Mouse (Mus musculus) heart, embryonic 13.5 days (tissue): ENCODE measurements at regions not wholly inside any gene's neighbourhood (a gene's known extent, or its start where the extent isn't known, plus 50 kb on each side); places are given as distances from the start of the nearest gene placed in this dataset.

ENCODE experiments used
- ATAC-seq: fragments of 200-750 bp; cut with Nextera tagmentation; 2 replicates; pipeline ENCODE4 v1.8.0; 2017; ENCODE audit warnings: moderate TSS enrichment; ENCODE audit not compliant: insufficient number of reproducible peaks, low FRiP score, low TSS enrichment; ENCODE audit errors: extremely low read depth
- H3K27ac ChIP-seq: fragments of 300-500 bp; sonication (generic); replicated peaks from 2 replicates; pipeline ENCODE4 v1.5.1; 2015; ENCODE audit warnings: moderate library complexity, mild to moderate bottlenecking, inconsistent platforms
- H3K27me3 ChIP-seq: fragments of 300-500 bp; sonication (generic); replicated peaks from 2 replicates; pipeline ENCODE4 v1.6.1; 2015; ENCODE audit warnings: mild to moderate bottlenecking, inconsistent platforms
- H3K36me3 ChIP-seq: fragments of 300-500 bp; sonication (generic); 2 replicates; pipeline ENCODE4 v1.6.1; 2015; ENCODE audit warnings: mild to moderate bottlenecking, inconsistent platforms
- H3K4me1 ChIP-seq: fragments of 300-500 bp; sonication (generic); 2 replicates; pipeline ENCODE4 v1.6.1; 2015; ENCODE audit warnings: inconsistent platforms
- H3K4me2 ChIP-seq: fragments of 300-500 bp; sonication (generic); 2 replicates; pipeline ENCODE4 v1.6.1; 2015; ENCODE audit warnings: inconsistent platforms, mild to moderate bottlenecking, moderate library complexity
- H3K4me3 ChIP-seq: fragments of 300-500 bp; sonication (generic); 2 replicates; pipeline ENCODE4 v1.5.1; 2015; ENCODE audit warnings: moderate library complexity, mild to moderate bottlenecking, inconsistent platforms
- H3K9ac ChIP-seq: fragments of 300-500 bp; sonication (generic); 2 replicates; pipeline ENCODE4 v1.6.1; 2015; ENCODE audit warnings: inconsistent platforms, mild to moderate bottlenecking, moderate library complexity
- H3K9me3 ChIP-seq: fragments of 300-500 bp; sonication (generic); 2 replicates; pipeline ENCODE4 v1.6.1; 2016; ENCODE audit warnings: inconsistent platforms
- WGBS: fragments of 180-500 bp; shearing (Covaris S2); methylation state at CpG from one replicate; pipeline ENCODE4 v1.1.7; 2015; ENCODE audit warnings: mixed read lengths; 5-methylcytosine and 5-hydroxymethylcytosine counted together

- Histone ChIP-seq H3K27ac (no peak overlapping the region), H3K4me3 (peak overlapping the region; percentile 6; the same call in 1 of the 2 replicates), H3K9me3 (no peaks in the 10 kb centered on the region), H3K27me3 (peaks cover 90% of the 10 kb centered on the region), H3K36me3 (no peaks in the 10 kb centered on the region), H3K4me2 (peak overlapping the region; percentile 37), H3K4me1 (peaks cover 55% of the 10 kb centered on the region), H3K9ac (peak overlapping the region; percentile 33)
- ATAC-seq, result no peak
- 11% methylated on average over 35 of the region's 35 CpGs for WGBS
These were observed 71.9 kb upstream of the 1600014C23Rik start for GRCm38 (mm10) chr17:45805471-45806082.

GRCm38 (mm10) chr17:45803331-45803730 is 69.7 kb upstream of the 1600014C23Rik start:
- no peak for ATAC-seq
- Histone ChIP-seq H3K9ac (no peak overlapping the region), H3K4me3 (no peak overlapping the region), H3K27me3 (peaks cover 91% of the 10 kb centered on the region), H3K4me2 (no peak overlapping the region), H3K27ac (no peak overlapping the region), H3K36me3 (no peaks in the 10 kb centered on the region), H3K4me1 (peaks cover 58% of the 10 kb centered on the region), H3K9me3 (peaks cover 7% of the 10 kb centered on the region; the same call in 1 of the 2 replicates)
- 80% methylated on average over 8 of the region's 8 CpGs for WGBS

GRCm38 (mm10) chr17:45802439-45802838 is 68.8 kb upstream of the 1600014C23Rik start:
- H3K36me3 ChIP-seq, result no peaks in the 10 kb centered on the region
- H3K27ac ChIP-seq, result peak overlapping the region; percentile 34; the same call in 1 of the 2 replicates
- H3K4me3 ChIP-seq, result no peak overlapping the region
- no peak overlapping the region for H3K4me2 ChIP-seq
- H3K9me3 ChIP-seq, result peaks cover 7% of the 10 kb centered on the region; the same call in 1 of the 2 replicates
- H3K9ac ChIP-seq, result no peak overlapping the region
- 0 out of 2 replicates have a peak, but pooled peaks have one; percentile 42 for ATAC-seq
- peaks cover 92% of the 10 kb centered on the region for H3K27me3 ChIP-seq
- peaks cover 56% of the 10 kb centered on the region for H3K4me1 ChIP-seq
- WGBS, result 22% methylated on average over 8 of the region's 8 CpGs

GRCm38 (mm10) chr17:45799725-45800124 is 66.1 kb upstream of the 1600014C23Rik start:
- no peaks in the 10 kb centered on the region for H3K36me3 ChIP-seq
- no peak overlapping the region for H3K4me2 ChIP-seq
- peaks cover 10% of the 10 kb centered on the region; the same call in 1 of the 2 replicates for H3K9me3 ChIP-seq
- ATAC-seq, result no peak
- WGBS, result 84% methylated on average over 1 of the region's 1 CpGs
- no peak overlapping the region for H3K27ac ChIP-seq
- H3K27me3 ChIP-seq, result peaks cover 90% of the 10 kb centered on the region
- no peak overlapping the region for H3K9ac ChIP-seq
- no peak overlapping the region for H3K4me3 ChIP-seq
- H3K4me1 ChIP-seq, result peaks cover 36% of the 10 kb centered on the region

GRCm38 (mm10) chr17:45798996-45799395 is 65.4 kb upstream of the 1600014C23Rik start:
- ATAC-seq, result no peak
- Histone ChIP-seq H3K4me2 (no peak overlapping the region), H3K4me1 (peaks cover 33% of the 10 kb centered on the region), H3K27ac (no peak overlapping the region), H3K9ac (no peak overlapping the region), H3K9me3 (peaks cover 10% of the 10 kb centered on the region; the same call in 1 of the 2 replicates), H3K4me3 (no peak overlapping the region), H3K27me3 (peaks cover 84% of the 10 kb centered on the region), H3K36me3 (no peaks in the 10 kb centered on the region)
- WGBS, result 61% methylated on average over 11 of the region's 11 CpGs

- Histone ChIP-seq H3K27ac (no peak overlapping the region), H3K4me2 (no peak overlapping the region), H3K27me3 (peaks cover 83% of the 10 kb centered on the region), H3K4me1 (peaks cover 27% of the 10 kb centered on the region), H3K4me3 (no peak overlapping the region), H3K9me3 (peaks cover 10% of the 10 kb centered on the region; the same call in 1 of the 2 replicates), H3K9ac (no peak overlapping the region), H3K36me3 (no peaks in the 10 kb centered on the region)
- 61% methylated on average over 8 of the region's 8 CpGs for WGBS
- ATAC-seq, result no peak
These were observed 64.8 kb upstream of the 1600014C23Rik start for GRCm38 (mm10) chr17:45798456-45798855.

- 70% methylated on average over 6 of the region's 6 CpGs for WGBS
- Histone ChIP-seq H3K4me2 (no peak overlapping the region), H3K9me3 (peaks cover 10% of the 10 kb centered on the region; the same call in 1 of the 2 replicates), H3K4me3 (no peak overlapping the region), H3K27ac (no peak overlapping the region), H3K27me3 (peaks cover 84% of the 10 kb centered on the region), H3K9ac (no peak overlapping the region), H3K4me1 (peaks cover 15% of the 10 kb centered on the region), H3K36me3 (no peaks in the 10 kb centered on the region)
- no peak for ATAC-seq
These were observed 63.5 kb upstream of the 1600014C23Rik start for GRCm38 (mm10) chr17:45797121-45797520.

- Histone ChIP-seq H3K4me2 (no peak overlapping the region), H3K27ac (no peak overlapping the region), H3K9me3 (0 out of 2 replicates have a peak, but pooled peaks cover 4% of the 10 kb centered on the region), H3K27me3 (peaks cover 80% of the 10 kb centered on the region), H3K4me3 (no peak overlapping the region), H3K4me1 (peaks cover 3% of the 10 kb centered on the region; the same call in 1 of the 2 replicates), H3K36me3 (no peaks in the 10 kb centered on the region), H3K9ac (no peak overlapping the region)
- no peak for ATAC-seq
- 76% methylated on average over 7 of the region's 7 CpGs for WGBS
These were observed 61.3 kb upstream of the 1600014C23Rik start for GRCm38 (mm10) chr17:45794926-45795325.

GRCm38 (mm10) chr17:45790959-45791520 is 57.4 kb upstream of the 1600014C23Rik start:
- H3K4me2 ChIP-seq, result no peak overlapping the region
- H3K27me3 ChIP-seq, result peaks cover 70% of the 10 kb centered on the region

GRCm38 (mm10) chr17:45789777-45790176 is 56.1 kb upstream of the 1600014C23Rik start:
- H3K27ac ChIP-seq, result no peak overlapping the region
- H3K9ac ChIP-seq, result no peak overlapping the region
- H3K4me3 ChIP-seq, result no peak overlapping the region
- no peak overlapping the region for H3K4me2 ChIP-seq
- H3K4me1 ChIP-seq, result no peaks in the 10 kb centered on the region; the same call in 1 of the 2 replicates
- H3K36me3 ChIP-seq, result no peaks in the 10 kb centered on the region
- 45% methylated on average over 6 of the region's 6 CpGs for WGBS
- peaks cover 67% of the 10 kb centered on the region for H3K27me3 ChIP-seq
- no peak for ATAC-seq
- H3K9me3 ChIP-seq, result no peaks in the 10 kb centered on the region

More at GRCm38 (mm10) chr17:45790959-45791520, 57.4 kb upstream of the 1600014C23Rik start:
- no peak overlapping the region for H3K27ac ChIP-seq
- H3K9me3 ChIP-seq, result 0 out of 2 replicates have a peak, but pooled peaks cover 3% of the 10 kb centered on the region
- H3K4me1 ChIP-seq, result no peaks in the 10 kb centered on the region; the same call in 1 of the 2 replicates
- H3K36me3 ChIP-seq, result no peaks in the 10 kb centered on the region
- WGBS, result 67% methylated on average over 8 of the region's 8 CpGs
- no peak for ATAC-seq
- H3K9ac ChIP-seq, result no peak overlapping the region
- H3K4me3 ChIP-seq, result no peak overlapping the region

GRCm38 (mm10) chr17:45784905-45785304 is 51.3 kb upstream of the 1600014C23Rik start:
- Histone ChIP-seq H3K27ac (no peak overlapping the region), H3K4me3 (no peak overlapping the region), H3K9me3 (no peaks in the 10 kb centered on the region), H3K4me2 (no peak overlapping the region), H3K27me3 (peaks cover 58% of the 10 kb centered on the region), H3K9ac (no peak overlapping the region), H3K36me3 (no peaks in the 10 kb centered on the region), H3K4me1 (no peaks in the 10 kb centered on the region; the same call in 1 of the 2 replicates)
- ATAC-seq, result no peak
- 65% methylated on average over 10 of the region's 10 CpGs for WGBS
